Mouse (Mus musculus): Measurements from ENCODE around the gene Tmbim7.
"Not testable (repeated sequence)": the region's sequence is repeated elsewhere in the genome, so short reads cannot be mapped to it uniquely, and the experiment has no call there.

The Tmbim7 gene

DNA sequence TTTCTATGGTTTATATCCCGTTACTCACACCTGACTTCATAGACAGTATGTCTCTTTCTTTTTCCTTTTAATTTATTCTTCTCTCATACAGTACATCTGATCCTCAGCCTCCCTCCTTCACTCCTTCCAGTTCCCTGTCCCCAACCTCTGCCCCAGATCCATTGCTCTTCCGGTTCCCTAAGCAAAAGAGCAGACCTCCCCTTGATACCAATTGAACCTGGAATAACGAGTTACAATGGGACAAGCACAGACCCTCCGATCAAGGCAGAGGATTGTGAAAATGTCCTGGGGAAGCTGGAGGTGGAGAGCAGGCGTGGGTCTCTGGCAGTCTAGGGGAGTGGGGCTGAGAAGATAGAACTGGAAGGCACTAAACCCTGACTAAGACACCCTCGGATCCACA lies at the start of gene Tmbim7:
Tmbim7 (plus strand) TSS at position 301 of the 400 bp plus-strand sequence.
- DNase-seq = no peak

DNA sequence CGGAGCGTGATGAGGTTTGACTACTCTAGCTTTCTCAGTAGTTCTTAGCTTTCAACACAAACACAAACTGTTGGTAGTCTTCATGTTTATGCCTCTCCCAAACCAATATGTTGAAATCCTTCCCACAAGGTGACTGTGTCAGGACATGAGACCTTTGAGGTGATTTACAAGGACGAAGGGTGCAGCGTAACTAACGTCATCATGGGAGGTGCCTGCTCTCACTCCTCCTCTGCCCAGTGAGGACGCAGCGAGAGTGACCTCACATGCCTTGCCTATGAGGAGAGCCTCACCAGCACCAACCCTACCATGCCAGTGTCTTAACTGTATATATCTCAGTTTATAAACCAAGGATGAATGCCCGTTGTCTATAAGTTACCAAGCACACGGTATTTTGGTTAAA lies 43.9 kb upstream of the Tmbim7 start:
- no peak for DNase-seq

DNA sequence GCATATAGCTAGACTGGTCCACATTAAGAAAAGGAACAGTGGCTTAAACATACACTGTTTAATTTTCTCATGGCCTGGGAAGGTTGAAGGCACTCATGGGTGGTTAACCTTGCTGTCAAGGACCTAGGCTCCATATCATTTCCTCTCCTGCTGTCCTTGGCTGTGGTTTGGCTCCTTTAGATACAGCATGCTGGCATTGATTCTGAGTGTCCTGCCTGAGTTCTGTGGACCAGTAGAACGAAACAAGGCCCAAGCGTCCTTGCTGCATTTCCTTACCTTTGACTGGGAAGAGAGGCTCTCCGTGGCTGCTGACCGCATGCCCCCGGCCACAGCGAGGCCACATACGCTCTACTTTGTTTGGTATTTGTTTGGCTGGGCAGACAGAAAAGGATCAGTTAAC lies 41.7 kb upstream of the Tmbim7 start:
- DNase-seq = no peak

DNA sequence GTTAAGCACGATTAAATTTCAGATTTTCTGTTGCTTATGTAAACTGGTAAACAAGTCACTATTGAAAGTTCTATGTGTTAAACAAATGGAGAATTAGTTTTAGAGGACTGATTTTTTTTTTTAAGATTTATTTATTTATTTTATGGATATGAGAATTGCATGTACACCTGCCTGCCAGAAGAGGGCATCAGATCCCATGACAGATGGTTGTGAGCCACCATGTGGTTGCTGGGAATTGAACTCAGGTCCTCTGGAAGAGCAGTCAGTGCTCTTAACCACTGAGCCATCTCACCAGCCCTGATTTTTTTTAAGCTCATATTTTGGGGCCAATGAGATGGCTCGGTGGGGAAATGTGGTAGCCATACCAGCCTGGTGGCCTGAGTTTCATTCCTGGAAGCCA lies 39.1 kb upstream of the Tmbim7 start:
- DNase-seq = not testable (repeated sequence)

DNA sequence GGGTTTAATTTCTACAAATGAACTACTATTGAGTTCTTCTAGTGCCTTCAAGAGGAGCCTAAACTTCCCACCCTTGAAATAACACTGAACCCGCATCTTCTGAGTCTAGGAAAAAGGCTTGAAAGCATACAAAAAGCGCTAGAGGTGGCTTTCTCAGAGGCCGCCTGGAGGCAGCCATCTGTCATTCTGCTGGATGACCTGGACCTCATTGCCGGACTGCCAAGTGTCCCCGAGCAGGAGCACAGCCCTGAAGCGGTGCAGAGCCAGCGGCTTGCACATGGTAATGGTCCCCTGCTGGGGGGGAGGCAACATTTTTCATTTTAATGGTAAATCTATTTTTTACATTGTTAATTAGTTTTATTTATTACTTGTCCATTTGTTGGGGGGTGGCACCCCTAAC lies 30.5 kb upstream of the Tmbim7 start:
- peak; percentile 61 for DNase-seq

DNA sequence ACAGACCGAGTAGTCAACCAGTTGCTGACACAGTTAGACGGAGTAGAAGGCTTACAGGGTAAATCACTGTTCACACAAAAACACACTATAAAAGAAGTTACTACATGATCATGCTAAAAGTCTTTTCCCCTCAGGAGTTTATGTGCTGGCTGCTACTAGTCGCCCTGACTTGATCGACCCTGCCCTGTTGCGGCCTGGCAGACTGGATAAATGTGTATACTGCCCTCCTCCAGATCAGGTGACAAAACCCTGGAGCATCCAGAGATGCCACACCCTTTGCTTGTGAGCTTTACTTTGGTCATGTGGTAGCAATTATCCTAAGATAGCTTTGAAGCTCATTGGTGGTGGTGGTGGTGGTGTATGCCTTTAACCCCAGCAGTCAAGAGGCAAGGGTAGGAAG lies 20.9 kb upstream of the Tmbim7 start:
- DNase-seq = no peak

DNA sequence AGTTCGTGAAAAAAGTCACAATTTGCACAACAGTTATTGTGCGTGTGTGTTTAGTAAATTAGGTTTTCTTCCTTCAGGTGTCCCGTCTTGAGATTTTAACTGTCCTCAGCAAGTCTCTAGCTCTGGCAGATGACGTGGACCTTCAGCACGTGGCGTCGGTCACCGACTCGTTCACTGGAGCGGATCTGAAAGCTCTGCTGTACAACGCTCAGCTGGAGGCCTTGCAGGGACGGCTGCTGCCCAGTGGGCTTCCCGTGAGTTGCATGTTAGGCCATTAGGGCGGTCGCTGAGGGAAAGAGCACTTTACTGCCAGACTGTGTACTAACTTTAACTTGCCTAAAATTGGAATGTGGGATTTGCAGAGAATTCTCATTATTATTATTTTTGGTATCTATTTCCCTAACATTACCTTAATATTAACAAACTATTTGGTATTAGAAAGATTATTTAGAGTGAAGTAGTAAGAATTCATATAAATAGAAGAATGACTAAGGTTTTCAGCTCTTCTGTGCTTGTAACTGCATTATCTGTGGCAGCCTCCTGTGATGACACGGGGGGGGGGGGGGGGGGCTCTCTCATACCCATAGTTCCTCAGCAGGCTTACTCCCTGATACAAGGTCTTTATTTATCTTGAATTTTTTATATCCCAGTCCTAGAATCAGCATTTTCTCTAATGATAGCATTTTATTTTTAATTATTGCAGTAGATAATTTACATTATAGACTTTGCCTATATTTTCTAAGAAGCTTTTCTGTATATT lies 19.3 kb upstream of the Tmbim7 start:
- DNase-seq = no peak

DNA sequence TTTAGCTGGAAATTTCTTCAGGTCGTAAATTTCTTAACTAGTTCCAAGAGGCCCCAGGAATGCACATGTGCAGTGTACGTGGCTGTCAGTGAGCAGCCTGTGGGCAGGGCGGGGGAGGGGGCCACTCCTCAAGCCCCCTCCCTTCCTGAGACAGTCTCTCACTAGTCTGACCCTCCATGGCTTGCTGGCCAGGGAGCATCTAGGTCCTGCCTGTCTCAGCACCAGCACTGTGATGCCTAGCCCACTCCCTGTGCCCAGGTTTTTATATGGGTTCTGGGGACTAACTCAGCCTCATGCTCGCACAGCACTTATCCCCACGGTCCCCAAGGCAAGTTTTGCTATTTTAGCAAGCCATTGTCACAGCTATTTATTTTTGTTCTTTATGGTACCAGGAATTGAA lies 18.7 kb upstream of the Tmbim7 start:
- DNase-seq = no peak

DNA sequence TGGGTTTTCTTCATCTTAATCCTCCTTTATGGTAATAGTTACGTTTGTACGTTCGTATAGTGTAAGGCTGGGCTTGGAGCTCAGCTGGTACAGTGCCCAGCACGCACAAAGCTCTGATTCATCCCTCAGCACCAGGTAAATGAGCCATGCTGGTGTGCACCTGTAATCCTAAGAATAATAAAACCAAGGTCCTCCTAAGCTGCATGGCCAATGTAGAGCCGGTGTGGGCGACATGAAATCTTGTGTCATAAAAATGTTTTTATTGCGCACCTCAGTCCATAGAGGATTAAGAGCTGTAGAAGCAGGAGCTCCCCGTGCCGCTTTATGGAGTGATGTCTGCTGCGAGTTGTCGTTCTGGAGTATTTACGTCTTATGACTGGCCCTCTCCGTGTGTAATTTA lies 17.7 kb upstream of the Tmbim7 start:
- DNase-seq = no peak

DNA sequence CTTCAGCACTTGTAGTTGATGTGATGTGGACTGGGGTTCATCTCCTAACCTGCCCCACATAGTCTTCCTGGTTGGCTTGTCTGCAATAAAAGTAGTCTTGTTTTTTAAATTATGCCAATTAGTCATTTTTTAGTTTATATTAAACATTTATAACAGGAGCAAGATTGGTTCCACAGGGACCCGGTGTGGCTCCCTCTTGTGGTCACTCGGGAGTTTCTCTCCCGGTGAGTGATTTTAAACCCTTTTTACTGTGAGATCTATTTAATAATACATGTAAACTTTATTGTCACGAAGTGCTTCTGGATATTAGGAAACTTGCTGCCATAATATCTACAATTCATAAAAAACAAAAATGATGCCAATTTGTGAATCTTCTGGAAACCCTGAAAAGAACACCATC lies 17.0 kb upstream of the Tmbim7 start:
- DNase-seq = no peak

DNA sequence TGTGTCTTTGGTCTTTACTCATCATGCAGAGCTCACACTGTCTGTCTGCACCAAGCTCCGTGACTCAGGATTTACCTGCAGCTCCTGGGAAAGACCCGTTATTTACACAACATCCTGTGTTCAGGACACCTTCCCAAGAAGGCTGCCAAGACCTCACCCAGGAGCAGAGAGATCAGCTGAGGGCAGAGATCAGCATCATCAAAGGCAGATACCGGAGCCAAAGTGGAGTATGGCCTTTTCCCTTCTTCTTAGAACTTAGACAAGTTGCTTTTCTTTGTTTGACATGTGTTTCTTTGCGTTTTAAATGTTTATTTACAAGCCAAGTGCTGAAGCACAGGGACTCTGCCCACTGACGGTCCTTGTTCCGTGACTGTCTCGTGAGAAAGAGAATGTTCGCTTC lies 15.7 kb upstream of the Tmbim7 start:
- no peak for DNase-seq

DNA sequence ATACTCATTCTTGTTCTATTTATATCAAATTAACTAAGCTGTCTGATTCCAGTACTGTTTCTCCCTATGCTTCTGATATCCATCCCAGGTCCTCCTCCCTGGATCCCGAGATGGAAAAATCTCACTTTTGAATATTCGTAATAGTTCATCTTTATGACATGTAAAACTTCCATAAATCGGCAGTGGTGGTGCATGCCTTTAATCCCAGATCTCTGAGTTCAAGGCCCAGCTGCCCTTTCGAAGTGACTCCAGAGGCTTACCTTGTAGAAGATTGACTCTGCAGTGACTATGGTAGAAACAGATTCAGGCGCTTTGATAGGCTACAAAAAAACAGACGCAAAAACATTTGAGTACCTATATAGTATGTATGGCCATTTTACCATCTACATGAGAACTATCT lies 6.4 kb upstream of the Tmbim7 start:
- DNase-seq = no peak

DNA sequence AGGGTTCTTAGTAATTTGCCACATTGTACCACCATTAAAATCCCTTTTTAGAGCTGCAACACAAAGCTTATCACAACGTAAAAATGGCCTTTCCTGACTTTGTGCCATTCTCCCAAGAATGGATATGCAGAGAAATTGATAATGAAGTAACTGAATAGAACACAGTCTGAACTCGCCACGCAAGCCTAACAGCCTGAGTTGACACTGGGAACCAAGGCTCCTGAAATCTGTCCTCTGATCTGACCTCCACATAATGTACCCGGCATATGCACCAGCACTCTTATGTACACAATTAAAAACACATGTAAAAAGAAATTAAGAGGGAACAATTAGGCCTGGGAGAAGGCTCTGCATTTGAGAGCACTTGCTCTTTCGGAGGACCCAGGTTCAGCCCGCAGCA lies 5.7 kb upstream of the Tmbim7 start:
- DNase-seq = no peak

DNA sequence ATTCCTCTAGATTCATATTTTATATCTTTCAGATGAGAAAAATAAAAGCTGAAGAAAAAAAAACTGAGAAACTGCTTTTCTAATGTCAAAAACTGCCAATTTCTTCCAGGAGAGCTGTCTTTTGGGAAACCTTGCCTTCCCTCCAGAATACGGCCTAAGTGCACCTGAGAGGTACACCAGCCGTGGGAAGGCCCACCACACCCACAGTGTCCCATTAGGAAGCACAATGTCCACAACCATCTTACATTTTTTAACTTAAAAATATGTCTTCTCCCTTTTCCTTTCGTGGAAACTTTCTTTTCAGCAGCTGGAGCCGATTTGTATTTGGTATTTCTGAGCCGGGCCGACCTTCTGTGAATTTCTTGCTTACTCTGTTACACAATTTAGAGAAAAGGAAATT lies 4.4 kb upstream of the Tmbim7 start:
- no peak for DNase-seq

DNA sequence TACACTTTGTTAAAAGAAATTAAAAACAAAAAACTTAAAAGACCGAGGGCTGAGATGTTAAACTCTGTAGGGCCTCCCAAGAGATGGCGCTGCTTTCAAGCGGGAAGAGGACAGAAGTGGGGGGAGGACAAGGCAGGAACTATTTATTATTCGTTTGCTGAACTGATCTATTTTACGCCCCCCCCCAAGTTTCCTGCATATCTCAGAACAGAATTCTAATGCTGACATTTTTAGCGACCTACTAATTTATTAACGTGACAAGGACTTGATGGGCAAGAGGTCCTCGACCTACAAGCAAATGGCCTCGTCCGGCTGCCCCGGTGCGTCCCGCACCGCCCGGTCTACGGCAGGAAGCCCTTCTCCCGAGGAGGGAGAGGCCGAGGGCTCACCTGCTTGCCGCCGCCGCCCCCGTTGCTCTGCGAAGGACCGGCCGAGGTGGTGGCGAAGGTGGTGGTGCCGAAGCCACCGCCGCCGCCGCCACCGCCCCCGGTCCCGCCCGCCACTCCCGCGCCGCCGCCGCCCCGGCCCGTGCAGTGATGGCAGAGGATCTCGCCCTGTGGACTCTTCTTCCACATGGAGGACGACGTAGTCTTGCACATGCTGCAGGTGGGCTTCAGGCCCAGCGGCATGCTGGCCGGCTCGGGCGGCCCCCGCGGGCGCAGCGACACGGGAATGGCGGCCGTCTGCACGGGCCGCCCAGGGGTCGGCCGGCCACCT lies 3.8 kb upstream of the Tmbim7 start:
- peak; percentile 49 for DNase-seq

DNA sequence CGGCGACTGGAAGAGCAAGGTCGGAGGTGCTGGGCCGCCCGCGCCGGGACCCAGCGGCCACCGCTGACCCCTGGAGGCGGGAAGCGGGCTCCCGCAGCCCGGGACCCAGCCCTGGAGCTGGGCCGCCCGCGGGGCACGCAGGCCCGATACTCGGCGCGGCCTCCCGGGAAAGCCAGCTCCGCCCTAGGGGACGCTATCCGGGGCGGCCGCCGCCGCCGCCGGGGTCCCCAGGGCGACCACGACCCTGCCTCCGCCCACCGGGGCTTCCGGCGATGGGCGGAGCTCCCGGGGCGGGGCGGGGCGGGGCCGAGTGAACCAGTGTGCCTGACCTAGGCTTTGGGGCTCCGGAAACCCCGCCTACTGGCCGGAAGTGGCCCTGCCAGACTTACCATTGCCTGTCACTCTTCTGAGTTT lies 3.3 kb upstream of the Tmbim7 start:
- DNase-seq = peak; percentile 81

DNA sequence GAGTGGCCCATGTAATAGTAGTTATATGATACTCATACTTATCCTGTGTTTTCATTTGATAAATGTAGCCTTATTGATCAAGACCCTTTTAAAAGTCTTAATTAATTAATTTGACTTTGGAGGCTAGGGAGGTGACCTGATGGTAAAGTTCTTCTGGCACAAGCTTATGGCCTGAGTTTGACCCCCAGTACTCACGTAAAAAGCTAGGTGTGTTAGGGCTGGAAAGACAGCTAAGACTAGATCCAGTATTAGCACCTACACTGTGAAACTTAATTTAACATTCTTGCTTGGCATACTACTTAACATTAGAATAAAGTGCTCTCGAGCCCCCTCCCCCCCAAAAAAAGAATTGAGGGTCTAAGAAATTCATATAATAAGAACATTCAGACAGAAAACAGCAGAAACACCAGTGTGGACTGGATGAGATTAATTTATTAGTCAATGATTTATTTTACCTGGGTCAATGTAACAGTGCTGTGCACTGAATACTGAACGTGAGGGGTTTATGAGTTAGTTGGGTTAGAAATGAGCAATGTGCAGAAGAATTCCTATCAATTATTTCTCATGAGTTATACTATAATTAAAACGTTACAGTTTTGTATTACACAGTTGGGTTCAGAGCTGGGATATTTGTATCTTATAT lies 2.7 kb upstream of the Tmbim7 start:
- no peak for DNase-seq

DNA sequence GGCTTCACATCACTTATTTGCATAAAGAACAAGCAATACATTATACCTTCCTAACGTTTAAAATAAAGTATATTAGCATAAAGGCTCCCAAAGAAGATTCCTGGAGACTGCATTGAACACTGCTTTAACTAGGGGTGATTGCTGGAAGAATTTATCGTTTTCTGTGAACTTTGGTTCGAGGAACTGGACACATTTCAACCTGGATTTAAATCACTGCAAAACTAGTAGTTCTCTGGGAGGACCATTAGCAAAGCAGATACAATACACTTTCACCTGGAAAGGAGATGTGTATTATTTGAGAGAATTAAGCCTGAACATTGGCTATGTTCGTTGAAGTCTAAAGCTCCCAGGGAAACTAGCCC lies 2.2 kb upstream of the Tmbim7 start:
- DNase-seq = no peak

DNA sequence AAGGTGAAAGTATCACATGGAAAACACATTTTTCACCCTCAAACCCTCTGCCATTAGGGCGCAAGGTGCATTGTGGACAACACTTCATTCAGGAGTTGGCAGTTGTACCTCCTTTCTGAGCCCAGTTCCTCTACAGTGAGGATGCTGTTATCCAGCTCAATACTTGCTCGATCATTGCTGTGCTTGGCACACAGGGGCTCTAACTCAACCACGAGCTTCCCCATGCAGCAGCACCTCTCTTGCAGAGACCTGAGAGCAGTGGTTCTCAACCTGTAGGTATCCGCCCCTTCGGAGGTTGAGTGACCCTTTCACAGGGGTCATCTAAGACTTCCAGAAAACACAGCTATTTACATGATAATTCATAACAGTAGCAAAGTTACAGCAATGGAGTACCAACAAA lies 640 bp downstream of the Tmbim7 start:
- DNase-seq = no peak

DNA sequence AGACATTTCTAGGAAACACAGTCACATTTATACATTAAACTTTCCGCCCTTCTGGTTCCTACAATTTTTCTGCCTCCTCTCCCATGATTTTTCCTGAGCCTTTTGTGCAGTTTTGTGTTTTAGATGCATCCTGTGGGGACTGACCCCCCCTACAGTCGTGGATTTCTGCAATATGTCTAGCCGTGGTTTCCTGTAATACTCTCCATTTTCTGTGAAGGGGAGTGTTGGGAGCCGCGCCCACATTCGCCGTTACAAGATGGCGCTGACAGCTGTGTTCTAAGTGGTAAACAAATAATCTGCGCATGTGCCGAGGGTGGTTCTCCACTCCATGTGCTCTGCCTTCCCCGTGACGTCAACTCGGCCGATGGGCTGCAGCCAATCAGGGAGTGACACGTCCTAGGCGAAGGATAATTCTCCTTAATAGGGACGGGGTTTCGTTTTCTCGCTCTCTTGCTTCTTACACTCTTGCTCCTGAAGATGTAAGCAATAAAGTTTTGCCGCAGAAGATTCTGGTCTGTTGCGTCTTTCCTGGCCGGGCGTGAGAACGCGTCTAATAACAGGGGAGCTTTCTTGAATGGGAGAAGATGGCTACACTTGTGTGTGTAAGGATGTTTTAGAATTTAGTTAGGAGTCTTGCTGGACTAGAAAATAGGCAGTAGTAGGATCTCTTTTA lies 2.1 kb downstream of the Tmbim7 start:
- not testable (repeated sequence) for DNase-seq

DNA sequence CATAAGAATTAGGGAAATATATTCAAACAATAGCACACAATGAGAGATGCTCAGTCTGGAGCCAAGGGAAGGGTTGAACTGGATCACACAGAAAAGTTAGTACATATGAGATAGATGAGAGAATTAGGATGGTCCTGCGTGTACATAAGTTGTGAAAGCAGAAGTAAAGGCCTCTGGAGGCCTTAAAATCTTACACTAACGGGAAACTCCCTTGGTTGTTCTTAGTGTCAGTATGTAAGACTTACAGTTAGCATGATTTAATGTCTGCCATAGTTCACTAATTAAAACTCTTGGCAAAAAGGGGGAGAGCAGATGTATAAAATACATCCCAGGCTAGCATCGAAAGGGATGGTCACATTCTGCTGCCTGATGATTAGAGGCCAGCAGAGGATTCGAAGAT lies 2.8 kb downstream of the Tmbim7 start:
- no peak for DNase-seq

DNA sequence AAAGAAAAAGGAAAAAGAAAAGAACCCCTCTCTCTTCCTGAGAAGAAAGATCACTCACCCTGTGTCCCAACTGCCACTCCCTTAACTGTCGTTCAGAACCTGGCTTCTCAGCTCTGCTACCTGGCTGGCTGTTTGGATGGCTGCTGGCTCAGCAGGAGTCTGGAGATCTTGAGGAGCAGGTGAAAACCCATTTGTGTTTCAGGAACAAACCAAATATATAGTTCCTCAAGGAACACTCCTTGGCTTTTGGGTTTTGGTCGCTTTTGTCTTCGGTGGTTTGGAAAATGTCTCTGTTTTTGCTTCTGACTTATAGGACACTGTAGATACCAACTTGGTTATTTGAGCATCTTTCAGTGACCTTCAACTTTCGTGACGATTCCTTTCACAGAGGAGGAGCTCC lies 6.1 kb downstream of the Tmbim7 start, which contains the start of gene Gatad1:
Gatad1 (minus strand) TSS at position 101 of the 400 bp plus-strand sequence.
- no peak for DNase-seq

DNA sequence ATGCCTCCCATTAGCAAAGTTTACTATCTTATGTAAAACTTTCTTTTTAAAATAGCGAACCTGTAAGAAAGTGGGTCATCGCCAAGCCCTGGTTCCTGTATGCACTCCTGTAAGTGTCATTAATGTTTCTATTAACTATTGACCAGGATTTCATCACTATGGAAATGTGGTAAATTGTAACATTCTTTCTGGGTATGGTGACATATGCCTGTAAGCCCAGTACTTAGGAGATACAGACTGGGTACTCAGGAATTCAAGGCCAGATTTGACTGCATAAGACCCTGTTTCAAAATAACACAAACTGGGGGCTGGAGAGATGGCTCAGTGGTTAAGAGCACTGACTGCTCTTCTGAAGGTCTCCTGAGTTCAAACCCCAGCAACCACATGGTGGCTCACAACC lies 14.2 kb downstream of the Tmbim7 start:
- no peak for DNase-seq

DNA sequence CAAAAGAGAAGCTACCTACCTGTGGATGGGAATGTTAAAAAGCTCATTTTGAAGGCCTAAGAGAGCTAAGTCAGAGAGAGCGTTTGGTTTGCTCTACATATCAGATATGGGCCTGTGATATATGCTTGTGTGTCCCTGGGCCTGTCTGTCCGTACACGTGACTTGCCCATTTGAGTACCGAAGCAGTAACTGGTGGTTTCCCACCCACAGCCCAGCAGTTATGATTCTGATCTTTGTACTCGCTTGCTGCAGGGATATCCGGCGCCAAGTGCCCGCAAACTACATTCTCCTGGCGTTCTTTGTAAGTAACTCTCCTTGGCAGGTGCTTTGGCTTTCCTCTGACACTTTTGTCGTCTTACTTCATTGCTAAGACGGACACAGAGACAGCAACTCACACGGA lies 15.6 kb downstream of the Tmbim7 start:
- DNase-seq = no peak

Data from cerebellum, adult 8-10 months (tissue).